Mouse (Mus musculus) liver, embryonic 14.5 days (tissue): ENCODE data around the gene Usp2.

Source experiments
- CTCF ChIP-seq: IDR thresholded peaks from 2 replicates; pipeline ENCODE4 v1.5.1; 2016; ENCODE audit warnings: antibody characterized with exemption, low read depth, control low read depth
- EP300 ChIP-seq: IDR thresholded peaks from 2 replicates; pipeline ENCODE4 v1.6.1; 2016; ENCODE audit warnings: antibody characterized with exemption, low read depth

GRCm38 (mm10) chr9:44070844-44071231 is 4.0 kb downstream of the Usp2 start:
- TF ChIP-seq CTCF (no peak), EP300 (no peak)
